Mouse (Mus musculus) midbrain, embryonic 12.5 days (tissue): ENCODE data around the gene Timp3. TPM values are rescaled to one million over a fixed set of nuclear protein-coding genes. Genes with fewer than 3 reads are reported as not detected.

ENCODE experiments used
- ATAC-seq: fragments of 200-750 bp; cut with Nextera tagmentation; 2 replicates; pipeline ENCODE4 v1.8.0; 2017; ENCODE audit warnings: low read depth, moderate TSS enrichment, moderate library complexity; ENCODE audit not compliant: low FRiP score
- H3K27ac ChIP-seq: fragments of 300-500 bp; sonication (generic); replicated peaks from 2 replicates; pipeline ENCODE4 v1.5.1; 2016; ENCODE audit warnings: mild to moderate bottlenecking
- H3K27me3 ChIP-seq: fragments of 300-500 bp; sonication (generic); 2 replicates; pipeline ENCODE4 v1.6.1; 2016; ENCODE audit warnings: mild to moderate bottlenecking
- H3K36me3 ChIP-seq: fragments of 300-500 bp; sonication (generic); 2 replicates; pipeline ENCODE4 v1.6.1; 2016
- H3K4me1 ChIP-seq: fragments of 300-500 bp; sonication (generic); 2 replicates; pipeline ENCODE4 v1.6.1; 2016
- H3K4me2 ChIP-seq: fragments of 300-500 bp; sonication (generic); replicated peaks from 2 replicates; pipeline ENCODE4 v1.6.1; 2016; ENCODE audit warnings: mild to moderate bottlenecking, moderate library complexity
- H3K4me3 ChIP-seq: fragments of 300-500 bp; sonication (generic); 2 replicates; pipeline ENCODE4 v1.5.1; 2016; ENCODE audit warnings: mild to moderate bottlenecking
- H3K9ac ChIP-seq: fragments of 300-500 bp; sonication (generic); replicated peaks from 2 replicates; pipeline ENCODE4 v1.6.1; 2016; ENCODE audit warnings: mild to moderate bottlenecking, moderate library complexity
- H3K9me3 ChIP-seq: fragments of 300-500 bp; sonication (generic); 2 replicates; pipeline ENCODE4 v1.6.1; 2016; ENCODE audit warnings: mild to moderate bottlenecking
- WGBS: fragments of 180-500 bp; shearing (Covaris S2); methylation state at CpG from one replicate; pipeline ENCODE4 v1.1.7; 2016; 5-methylcytosine and 5-hydroxymethylcytosine counted together
- polyA plus RNA-seq: library from polyadenylated mRNA; unstranded; fragments of >200 nt; fragmentation: Nextera tagmentation; extraction: Ambion mirVana; gene quantifications from 2 replicates; pipeline ENCODE4 v1.2.1, GENCODE M21; 2016

The Timp3 gene
- polyA plus RNA-seq, 1 experiment from 2014 or later = 24.5 TPM

DNA sequence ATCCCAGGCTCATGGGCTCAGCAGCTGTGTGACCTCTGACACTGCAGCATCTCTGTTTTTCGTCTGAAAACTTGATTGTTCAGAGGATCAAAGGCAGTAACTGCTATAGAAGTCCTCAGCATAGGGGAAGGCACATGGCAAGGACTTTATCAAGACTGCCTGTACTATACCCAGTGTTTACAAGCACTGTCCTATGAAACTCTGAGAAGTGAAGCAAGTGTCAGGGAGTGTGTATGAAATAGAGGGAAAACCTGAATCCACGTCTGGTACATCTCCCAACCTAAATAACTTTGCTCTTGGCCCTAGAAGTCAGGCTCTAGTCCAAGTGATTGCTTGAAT, 81.7 kb downstream of the Timp3 start:
- H3K4me1 ChIP-seq = no peaks in the 10 kb centered on the region

DNA sequence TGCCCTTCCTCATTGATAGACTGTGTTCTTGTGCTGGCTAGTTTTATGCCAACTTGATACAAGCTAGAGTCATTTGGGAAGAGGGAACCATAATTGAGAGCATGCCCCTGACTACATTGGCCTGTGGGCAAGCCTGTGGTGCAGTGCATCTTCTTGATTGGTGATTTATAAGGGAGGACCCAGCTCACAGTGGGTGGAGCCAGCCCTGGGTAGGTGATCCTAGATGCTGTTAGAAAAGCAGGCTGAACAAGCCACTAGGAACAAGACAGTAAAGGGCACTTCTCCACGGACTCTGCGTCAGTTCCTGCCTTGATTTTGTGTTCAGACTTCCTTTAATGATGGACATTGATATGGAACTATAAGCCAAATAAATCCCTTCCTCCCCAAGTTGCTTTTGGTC, 84.5 kb downstream of the Timp3 start:
- no peak for ATAC-seq
- WGBS = 96% methylated on average over 2 of the region's 2 CpGs

More for the DNA sequence above, 81.7 kb downstream of the Timp3 start:
- H3K27me3 ChIP-seq = no peaks in the 10 kb centered on the region
- H3K9ac ChIP-seq = no peak overlapping the region
- H3K36me3 ChIP-seq = no peaks in the 10 kb centered on the region
- no peak overlapping the region for H3K4me3 ChIP-seq
- no peak overlapping the region for H3K4me2 ChIP-seq
- H3K9me3 ChIP-seq = no peaks in the 10 kb centered on the region
- WGBS = 45% methylated on average over 2 of the region's 2 CpGs
- no peak for ATAC-seq
- H3K27ac ChIP-seq = no peak overlapping the region

DNA sequence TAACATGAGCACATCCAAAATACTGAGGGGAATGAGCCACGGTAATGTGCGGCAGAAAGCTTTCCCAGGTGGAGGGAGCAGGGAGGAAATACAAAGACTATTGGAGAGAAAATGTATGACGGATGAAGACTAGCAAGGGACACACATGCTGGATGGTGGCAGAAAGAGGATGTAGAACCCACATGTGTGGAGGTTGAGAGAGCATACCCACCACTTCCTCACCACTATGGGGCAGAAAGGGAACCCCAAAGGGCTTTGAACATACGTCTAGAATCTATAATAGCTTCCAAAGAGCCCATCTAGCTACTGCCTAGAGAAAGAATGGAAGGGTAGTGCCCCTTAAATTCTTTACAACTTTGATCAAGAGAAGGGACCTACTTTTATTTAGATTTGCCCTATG, 85.5 kb downstream of the Timp3 start:
- H3K27ac ChIP-seq = no peak overlapping the region
- 81% methylated on average over 4 of the region's 4 CpGs for WGBS

More for the DNA sequence above, 84.5 kb downstream of the Timp3 start:
- Histone ChIP-seq H3K9me3 (no peaks in the 10 kb centered on the region), H3K4me2 (no peak overlapping the region), H3K4me1 (peaks cover 4% of the 10 kb centered on the region), H3K9ac (no peak overlapping the region), H3K36me3 (no peaks in the 10 kb centered on the region), H3K27ac (no peak overlapping the region), H3K4me3 (no peak overlapping the region), H3K27me3 (no peaks in the 10 kb centered on the region)

DNA sequence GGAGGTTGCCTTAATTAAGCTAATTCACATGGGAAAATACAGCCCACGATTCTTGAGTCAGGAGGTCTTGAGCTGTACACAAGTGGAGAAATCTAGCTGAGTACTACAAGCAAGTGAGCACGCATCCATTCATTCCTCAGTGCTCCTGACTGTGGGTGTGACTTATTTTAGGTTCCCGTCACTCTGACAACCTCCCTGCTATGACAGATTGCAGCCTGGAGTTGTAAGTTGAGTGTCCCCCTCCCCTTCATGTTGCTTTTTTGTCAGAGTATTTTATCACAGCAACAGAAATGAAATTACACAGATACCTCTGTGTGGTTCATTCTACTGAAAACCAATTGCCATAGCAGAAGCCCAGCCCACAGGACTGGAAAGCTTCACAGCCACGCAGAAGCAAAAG, 86.1 kb downstream of the Timp3 start:
- H3K27ac ChIP-seq = no peak overlapping the region
- H3K27me3 ChIP-seq = no peaks in the 10 kb centered on the region
- peaks cover 13% of the 10 kb centered on the region for H3K4me1 ChIP-seq
- H3K9me3 ChIP-seq = no peaks in the 10 kb centered on the region
- ATAC-seq = no peak
- WGBS = 84% methylated on average over 4 of the region's 4 CpGs
- no peak overlapping the region for H3K4me3 ChIP-seq
- H3K36me3 ChIP-seq = no peaks in the 10 kb centered on the region
- no peak overlapping the region for H3K4me2 ChIP-seq
- H3K9ac ChIP-seq = no peak overlapping the region

More for the DNA sequence above, 85.5 kb downstream of the Timp3 start:
- Histone ChIP-seq H3K4me3 (no peak overlapping the region), H3K4me2 (no peak overlapping the region), H3K4me1 (peaks cover 13% of the 10 kb centered on the region), H3K9me3 (no peaks in the 10 kb centered on the region), H3K27me3 (no peaks in the 10 kb centered on the region), H3K9ac (no peak overlapping the region), H3K36me3 (no peaks in the 10 kb centered on the region)
- ATAC-seq = no peak

DNA sequence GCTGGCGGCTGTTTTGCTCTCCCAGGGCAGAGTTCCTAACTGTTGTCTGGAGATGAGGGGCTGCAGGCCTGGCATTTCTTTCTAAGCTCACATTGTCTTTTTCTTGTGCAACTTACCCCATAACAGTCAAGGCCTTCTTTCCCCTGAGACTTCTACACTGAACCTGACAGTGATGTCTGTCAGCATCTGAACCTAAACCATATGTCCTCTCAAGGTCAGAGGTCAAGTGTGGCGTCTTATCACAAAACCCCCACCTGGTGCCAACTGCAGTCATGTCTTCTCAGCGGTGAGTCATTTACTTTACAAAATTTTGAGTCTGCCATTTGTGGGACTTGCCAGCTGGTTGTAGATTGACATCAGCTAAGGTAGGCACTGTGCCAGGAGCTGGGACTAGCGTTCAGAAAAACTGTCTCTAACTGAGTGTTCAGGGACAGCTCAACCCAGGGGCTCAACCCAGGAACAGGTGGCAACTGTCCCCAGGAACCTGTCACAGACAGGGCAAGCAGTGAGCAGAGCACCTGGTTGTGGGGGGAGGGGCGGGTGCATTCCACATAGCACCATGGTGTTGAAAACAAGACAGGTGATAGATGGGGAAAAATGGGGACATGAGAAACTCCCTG, 87.8 kb downstream of the Timp3 start:
- ATAC-seq = no peak
- no peak overlapping the region for H3K9ac ChIP-seq
- H3K9me3 ChIP-seq = no peaks in the 10 kb centered on the region
- H3K4me2 ChIP-seq = no peak overlapping the region
- no peaks in the 10 kb centered on the region for H3K27me3 ChIP-seq
- no peaks in the 10 kb centered on the region for H3K36me3 ChIP-seq
- H3K27ac ChIP-seq = no peak overlapping the region
- peaks cover 13% of the 10 kb centered on the region for H3K4me1 ChIP-seq
- H3K4me3 ChIP-seq = no peak overlapping the region
- WGBS = 85% methylated on average over 5 of the region's 5 CpGs

DNA sequence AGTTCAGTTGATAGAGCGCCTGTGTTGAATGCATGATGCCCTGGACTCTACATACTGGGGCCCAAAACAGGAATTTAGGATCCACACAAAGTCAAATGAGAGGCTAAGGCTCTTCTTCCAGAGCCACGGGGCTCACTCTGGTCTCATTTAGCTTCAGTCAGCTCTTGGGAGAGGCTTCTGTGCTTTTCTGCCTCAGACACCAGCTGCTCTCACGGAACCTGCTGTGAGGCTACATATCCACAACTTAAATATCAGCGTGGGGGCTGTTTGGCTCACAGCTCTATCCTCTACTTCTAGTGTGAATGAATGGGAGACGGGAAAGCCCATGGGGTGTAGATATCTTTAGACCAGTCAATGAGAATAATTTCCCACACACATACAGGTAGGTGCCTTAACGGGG, 88.6 kb downstream of the Timp3 start:
- H3K4me2 ChIP-seq = no peak overlapping the region
- no peaks in the 10 kb centered on the region for H3K36me3 ChIP-seq
- H3K27ac ChIP-seq = no peak overlapping the region
- no peak for ATAC-seq
- peaks cover 13% of the 10 kb centered on the region for H3K4me1 ChIP-seq
- H3K27me3 ChIP-seq = no peaks in the 10 kb centered on the region
- no peak overlapping the region for H3K4me3 ChIP-seq
- 71% methylated on average over 6 of the region's 6 CpGs for whole genome bisulfite sequencing
- no peaks in the 10 kb centered on the region for H3K9me3 ChIP-seq
- H3K9ac ChIP-seq = no peak overlapping the region

DNA sequence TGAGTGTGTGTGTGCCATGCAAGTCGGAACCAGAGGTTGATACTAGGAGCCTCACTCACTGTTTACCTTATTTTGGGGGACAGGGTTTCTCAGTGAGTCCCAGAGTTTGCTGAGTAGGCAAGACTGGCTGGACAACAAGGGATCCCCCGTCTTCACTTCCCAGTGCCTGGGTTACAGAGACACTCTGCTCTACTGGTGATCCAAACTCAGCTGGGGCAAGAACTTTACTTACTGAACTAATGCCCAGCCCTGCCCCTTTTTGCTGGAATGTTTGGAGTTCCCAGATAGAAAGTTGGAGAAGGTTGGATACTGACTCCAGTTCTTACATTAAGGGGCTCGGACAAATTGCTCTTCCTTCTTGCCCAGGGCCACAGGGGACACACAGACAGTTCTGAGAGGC, 89.2 kb downstream of the Timp3 start:
- Histone ChIP-seq H3K27ac (no peak overlapping the region), H3K9ac (no peak overlapping the region), H3K4me2 (no peak overlapping the region), H3K27me3 (no peaks in the 10 kb centered on the region), H3K4me1 (peaks cover 13% of the 10 kb centered on the region), H3K4me3 (no peak overlapping the region), H3K9me3 (no peaks in the 10 kb centered on the region), H3K36me3 (no peaks in the 10 kb centered on the region)
- ATAC-seq = no peak
- 83% methylated on average over 3 of the region's 3 CpGs for WGBS

DNA sequence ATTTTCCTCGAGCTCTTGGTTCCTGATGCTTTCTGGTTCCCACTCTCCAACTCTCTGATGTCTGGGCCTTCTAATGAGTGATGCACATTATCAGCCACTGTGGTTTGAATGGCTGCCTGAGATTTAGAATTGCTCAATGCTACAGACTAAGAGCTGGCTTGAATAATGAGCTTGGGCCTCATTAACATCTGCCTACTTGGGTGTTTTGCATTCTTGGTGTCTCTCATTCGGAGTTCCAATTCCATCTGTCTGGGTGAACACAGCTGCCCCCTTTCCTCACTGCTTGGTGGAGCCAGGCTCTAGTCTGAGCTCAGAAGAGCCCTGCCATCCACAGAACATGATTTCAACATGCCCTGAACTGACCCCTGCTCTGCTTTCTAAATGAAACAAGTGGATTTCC, 89.7 kb downstream of the Timp3 start:
- peak; percentile 49; the same call in 1 of the 2 replicates for ATAC-seq
- Histone ChIP-seq H3K9me3 (no peaks in the 10 kb centered on the region), H3K36me3 (no peaks in the 10 kb centered on the region), H3K27me3 (no peaks in the 10 kb centered on the region), H3K4me2 (no peak overlapping the region), H3K4me1 (peaks cover 13% of the 10 kb centered on the region), H3K4me3 (no peak overlapping the region), H3K9ac (no peak overlapping the region), H3K27ac (no peak overlapping the region)
- 31% methylated on average over 2 of the region's 2 CpGs for whole genome bisulfite sequencing

DNA sequence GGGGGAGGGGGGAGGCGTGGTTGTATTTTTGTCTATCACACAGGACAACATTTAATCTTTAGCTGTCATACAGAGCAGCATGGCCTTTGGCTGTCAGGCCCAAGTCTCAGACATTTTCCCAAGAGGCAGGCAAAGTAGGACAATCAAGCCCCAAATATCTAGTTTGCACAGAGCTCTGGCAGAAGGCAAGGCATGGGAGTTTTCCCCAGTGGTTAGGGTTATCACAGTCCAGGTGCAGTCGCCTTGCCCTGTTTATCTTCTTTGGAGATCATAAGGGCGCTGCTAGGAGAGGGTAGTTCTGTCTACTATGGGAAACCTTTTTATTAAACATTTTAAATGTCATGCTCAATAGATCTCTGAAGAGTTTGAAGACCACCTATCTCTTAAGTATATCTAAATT, 92.2 kb downstream of the Timp3 start:
- ATAC-seq = no peak

DNA sequence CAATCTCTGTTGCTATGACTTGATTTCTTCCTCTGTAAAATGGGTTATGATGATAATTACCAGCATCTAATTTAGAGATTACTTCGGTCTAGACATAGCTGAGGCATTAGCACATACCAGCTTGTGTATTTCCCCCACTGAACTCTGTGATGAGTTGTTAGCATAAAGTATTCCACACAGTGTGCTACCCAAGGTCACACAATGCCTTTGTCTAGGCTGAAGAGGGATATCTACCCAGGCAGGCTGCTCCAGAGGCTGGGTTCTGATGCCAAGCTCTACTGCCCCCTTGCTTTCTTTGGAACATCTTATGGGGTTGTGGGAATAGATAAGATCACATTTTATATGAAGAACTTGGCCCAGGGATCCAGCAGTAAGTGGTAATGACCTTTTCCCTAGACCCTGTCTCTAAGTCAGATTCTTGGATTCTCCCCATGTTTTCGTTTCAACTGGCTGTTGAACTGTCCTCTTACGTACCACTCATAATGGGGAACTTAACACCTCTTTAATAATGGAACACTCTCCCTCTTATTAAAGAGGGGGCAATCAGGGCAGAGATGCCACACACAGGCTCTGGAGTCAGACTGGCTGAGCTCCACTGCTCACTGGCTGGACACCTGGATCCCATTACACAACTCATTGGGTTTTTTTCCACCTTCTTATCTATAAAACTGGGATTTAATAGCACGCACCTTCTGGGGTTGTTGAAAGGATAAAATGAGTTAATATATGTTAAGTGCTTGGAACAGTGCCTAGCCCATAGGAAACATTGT, 97.6 kb downstream of the Timp3 start:
- Histone ChIP-seq H3K4me3 (no peak overlapping the region), H3K4me2 (no peak overlapping the region), H3K9ac (no peak overlapping the region), H3K4me1 (no peaks in the 10 kb centered on the region), H3K9me3 (no peaks in the 10 kb centered on the region), H3K36me3 (no peaks in the 10 kb centered on the region), H3K27ac (no peak overlapping the region), H3K27me3 (no peaks in the 10 kb centered on the region)
- 85% methylated on average over 4 of the region's 4 CpGs for WGBS
- ATAC-seq = no peak

More for the DNA sequence above, 92.2 kb downstream of the Timp3 start:
- WGBS = 92% methylated on average over 3 of the region's 3 CpGs
- Histone ChIP-seq H3K36me3 (no peaks in the 10 kb centered on the region), H3K4me3 (no peak overlapping the region), H3K4me2 (no peak overlapping the region), H3K27ac (no peak overlapping the region), H3K9ac (no peak overlapping the region), H3K4me1 (peaks cover 13% of the 10 kb centered on the region), H3K27me3 (no peaks in the 10 kb centered on the region), H3K9me3 (no peaks in the 10 kb centered on the region)

DNA sequence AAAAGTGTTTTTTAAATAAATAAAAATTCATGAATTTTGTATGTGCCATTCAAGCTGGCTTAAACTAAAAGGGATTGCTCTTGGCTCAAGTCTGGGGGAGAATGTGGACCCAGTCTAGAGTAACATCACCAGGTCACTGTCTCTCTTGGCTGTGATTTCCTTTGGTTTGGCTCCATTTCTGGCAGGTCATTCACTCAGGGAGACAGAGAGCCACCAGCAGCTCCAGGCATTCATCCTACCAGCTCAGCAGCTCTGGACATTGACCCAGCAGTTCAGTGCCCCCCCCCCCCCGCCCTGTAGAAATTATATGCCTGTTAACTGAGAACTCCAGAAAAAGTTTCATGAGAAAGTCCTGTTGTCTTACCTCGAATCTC, 98.2 kb downstream of the Timp3 start:
- 58% methylated on average over 2 of the region's 2 CpGs for WGBS
- Histone ChIP-seq H3K4me2 (no peak overlapping the region), H3K27ac (no peak overlapping the region), H3K9me3 (no peaks in the 10 kb centered on the region), H3K4me3 (no peak overlapping the region), H3K27me3 (no peaks in the 10 kb centered on the region), H3K4me1 (no peaks in the 10 kb centered on the region), H3K36me3 (no peaks in the 10 kb centered on the region), H3K9ac (no peak overlapping the region)
- no peak for ATAC-seq
